Mouse (Mus musculus): ENCODE measurements around the gene Eri2. TPM values are rescaled to one million over a fixed set of nuclear protein-coding genes. Genes with fewer than 3 reads are reported as not detected.
"Not testable (repeated sequence)": the region's sequence is repeated elsewhere in the genome, so short reads cannot be mapped to it uniquely, and the experiment has no call there.

Eri2 gene
- total RNA-seq, 4 experiments from 2014 or later: 0.88 to 1.1 (median 1.1) TPM

- no peak for DNase-seq (ENCODE audit: low spot score in 2 of 2)
Observed at GRCm38 (mm10) chr7:119744321-119744720, 49.5 kb downstream of the Eri2 start.

GRCm38 (mm10) chr7:119739798-119740468 is 53.9 kb downstream of the Eri2 start:
- not testable (repeated sequence) for DNase-seq (ENCODE audit: low spot score in 2 of 2)

- DNase-seq (ENCODE audit: low spot score in 2 of 2): no peak
Observed at GRCm38 (mm10) chr7:119738877-119739276, 55.0 kb downstream of the Eri2 start.

GRCm38 (mm10) chr7:119731262-119731661 is 62.6 kb downstream of the Eri2 start:
- not testable (repeated sequence) for DNase-seq (ENCODE audit: low spot score in 2 of 2)

DNA sequence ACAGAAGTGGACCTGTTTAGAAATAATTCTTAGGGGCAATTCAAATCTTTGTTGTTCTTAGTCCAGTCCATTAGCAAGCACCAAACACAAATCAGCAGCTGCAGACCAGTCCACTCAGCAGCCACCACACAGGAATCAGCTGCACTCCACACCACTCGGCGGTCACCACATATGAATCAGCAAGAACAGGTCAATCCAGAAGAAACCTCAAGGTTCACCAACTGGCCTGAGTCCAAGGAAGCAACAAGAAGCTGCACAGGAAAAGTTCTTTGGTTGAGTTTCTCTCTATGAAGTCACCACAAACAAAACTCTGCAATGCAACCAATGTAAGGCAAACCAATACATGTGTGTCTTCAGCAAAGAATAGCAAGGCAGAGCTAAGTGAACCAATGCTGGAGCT is 66.2 kb downstream of the Eri2 start:
- no peak for DNase-seq (ENCODE audit: low spot score in 2 of 2)

- no peak for DNase-seq (ENCODE audit: low spot score in 2 of 2)
Observed at GRCm38 (mm10) chr7:119720947-119721310, 72.9 kb downstream of the Eri2 start.

- peak; percentile 79 to 83 for DNase-seq (ENCODE audit: low spot score in 2 of 2)
Observed at GRCm38 (mm10) chr7:119720253-119720946, 73.5 kb downstream of the Eri2 start, which contains the start of gene Thumpd1. Thumpd1 (minus strand) TSS chr7:119720798.

Other genes with a start within 250 kb of the Eri2 start
- gene Acsm2, start 239.7 kb downstream of the Eri2 start, total RNA-seq (2022): not detected
- under 1 TPM; 0.19 to 0.88 (median 0.58) TPM for gene Acsm1, start 187.0 kb downstream of the Eri2 start, total RNA-seq (2022)
- gene Acsm4, start 104.0 kb downstream of the Eri2 start, total RNA-seq (2022): not detected
- gene Thumpd1, start 73.3 kb downstream of the Eri2 start, total RNA-seq (2022): 10 to 100 TPM; 16.1 to 22.1 (median 19.4) TPM
- 1 to 10 TPM in 1 of 4 experiments, under 1 TPM in 3; 0.12 to 1.6 (median 0.39) TPM for gene Acsm3, start 33.1 kb downstream of the Eri2 start, total RNA-seq (2022)
- gene Rexo5, start 52 bp downstream of the Eri2 start, total RNA-seq (2022): under 1 TPM in 1 of 4 experiments, not detected in 3; 0.64 TPM
- gene Lyrm1, start 101.8 kb upstream of the Eri2 start, total RNA-seq (2022): 10 to 100 TPM in 1 of 4 experiments, 1 to 10 TPM in 3; 8.2 to 11.5 (median 9.2) TPM
- 10 to 100 TPM; 13.2 to 22.6 (median 20.8) TPM for gene Dcun1d3, start 102.2 kb upstream of the Eri2 start, total RNA-seq (2022)